Mouse (Mus musculus): ENCODE data around the gene Gpr68. TPM values are rescaled to one million over a fixed set of nuclear protein-coding genes. Genes with fewer than 3 reads are reported as not detected.
A peak's percentile ranks its signal among the peaks of the same experiment; 100 is the strongest.

Gpr68 gene
- polyA plus RNA-seq, 1 experiment from 2014 or later: 5.4 TPM

DNA sequence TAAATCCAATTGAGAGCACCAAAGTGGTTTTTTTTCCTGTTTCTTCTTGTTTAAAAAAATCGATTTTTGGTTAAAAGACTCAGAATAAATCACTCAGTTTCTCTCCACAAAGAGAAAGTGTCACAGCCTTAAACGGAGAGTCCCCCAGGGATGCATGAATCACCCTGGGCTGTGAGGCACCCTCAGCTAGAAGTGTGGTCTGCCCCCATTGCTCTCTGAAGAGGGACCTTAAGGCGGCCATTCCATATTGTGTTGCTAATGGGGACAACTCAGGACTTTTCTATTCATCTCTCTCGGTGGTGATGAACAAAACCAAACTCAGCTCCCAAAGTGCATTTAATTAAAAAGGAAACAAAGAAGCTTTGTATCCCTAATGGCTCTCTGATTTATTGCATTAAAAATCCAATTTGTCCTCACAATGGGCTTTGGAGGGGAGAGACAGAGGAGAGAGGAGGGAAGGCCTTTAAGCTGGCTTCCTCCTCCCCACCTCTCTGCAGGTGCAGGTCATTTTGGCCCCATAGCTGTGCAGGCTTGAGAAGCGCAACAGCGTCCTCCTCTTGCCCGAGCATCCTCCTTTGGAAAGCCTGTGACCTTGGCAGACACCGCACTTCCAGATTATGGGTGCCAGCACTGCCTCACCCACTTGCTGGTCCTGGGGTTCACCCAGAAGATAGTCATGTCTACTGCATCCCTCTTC is 76.2 kb downstream of the Gpr68 start:
- ATAC-seq (ENCODE audit: low read depth): peak; percentile 87
- no peaks in the 10 kb centered on the region for H3K9me3 ChIP-seq (ENCODE audit: control insufficient read depth, low read length)
- WGBS: 13% methylated on average over 8 of the region's 8 CpGs
- no peaks in the 10 kb centered on the region for H3K27me3 ChIP-seq (ENCODE audit: control insufficient read depth, insufficient read depth, low read length)
- H3K27ac ChIP-seq (ENCODE audit: low read depth, low read length): no peak overlapping the region
- no peak overlapping the region for H3K4me3 ChIP-seq (ENCODE audit: low read depth, low read length)
- H3K4me1 ChIP-seq (ENCODE audit: control insufficient read depth, insufficient read depth, low read length): no peaks in the 10 kb centered on the region
- H3K9ac ChIP-seq (replicated peaks; ENCODE audit: low read depth, low read length): no peak overlapping the region
- no peak overlapping the region for H3K4me2 ChIP-seq (ENCODE audit: low read depth, low read length)
- no peaks in the 10 kb centered on the region for H3K36me3 ChIP-seq (ENCODE audit: control insufficient read depth, insufficient read depth, low read length)

DNA sequence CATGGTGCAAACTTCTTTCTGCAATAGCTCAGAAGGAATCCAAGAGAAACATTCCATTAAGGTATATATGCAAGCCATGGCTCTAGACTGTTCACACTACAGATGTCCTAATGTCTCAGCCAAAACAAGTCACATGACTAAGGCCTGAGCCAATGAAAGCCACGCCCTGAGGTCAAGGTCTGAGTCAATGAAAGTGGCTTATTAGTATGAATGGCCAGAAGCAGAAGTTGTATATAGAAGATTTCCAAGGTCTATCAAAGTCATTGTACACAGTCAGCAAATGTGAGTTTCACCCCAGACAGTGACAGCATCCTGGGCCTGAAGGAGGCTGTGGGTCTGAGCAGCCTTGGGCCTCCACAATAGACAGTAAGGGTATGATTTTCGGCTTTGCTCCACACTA is 77.0 kb downstream of the Gpr68 start:
- Histone ChIP-seq H3K4me3 (ENCODE audit: low read depth, low read length) (no peak overlapping the region), H3K4me1 (ENCODE audit: control insufficient read depth, insufficient read depth, low read length) (no peaks in the 10 kb centered on the region), H3K27ac (ENCODE audit: low read depth, low read length) (no peak overlapping the region), H3K9me3 (ENCODE audit: control insufficient read depth, low read length) (no peaks in the 10 kb centered on the region), H3K9ac (replicated peaks; ENCODE audit: low read depth, low read length) (no peak overlapping the region), H3K36me3 (ENCODE audit: control insufficient read depth, insufficient read depth, low read length) (no peaks in the 10 kb centered on the region), H3K4me2 (ENCODE audit: low read depth, low read length) (no peak overlapping the region), H3K27me3 (ENCODE audit: control insufficient read depth, insufficient read depth, low read length) (no peaks in the 10 kb centered on the region)
- peak; percentile 34; the same call in 1 of the 2 replicates for ATAC-seq (ENCODE audit: low read depth)
- 78% methylated on average over 2 of the region's 2 CpGs for WGBS

Other genes starting within 250 kb of the Gpr68 start
- gene Rps6ka5, start 181.2 kb downstream of the Gpr68 start, polyA plus RNA-seq (2014; fragmentation: Nextera tagmentation; extraction: Ambion mirVana): 7.2 and 7.9 TPM in 2 replicates
- gene Dglucy, start 129.1 kb downstream of the Gpr68 start, polyA plus RNA-seq (2014; fragmentation: Nextera tagmentation; extraction: Ambion mirVana): 1.9 and 4.0 TPM in 2 replicates
- 13.6 and 14.6 TPM in 2 replicates for gene Ccdc88c, start 120.9 kb upstream of the Gpr68 start, polyA plus RNA-seq (2014; fragmentation: Nextera tagmentation; extraction: Ambion mirVana)
- 27.7 and 32.0 TPM in 2 replicates for gene Ppp4r3a, start 175.5 kb upstream of the Gpr68 start, polyA plus RNA-seq (2014; fragmentation: Nextera tagmentation; extraction: Ambion mirVana)